Mouse (Mus musculus): Measurements from ENCODE around the gene Tesk2. TPM values are rescaled to one million over a fixed set of nuclear protein-coding genes. Genes with fewer than 3 reads are reported as not detected.
"Not testable (repeated sequence)": the region's sequence is repeated elsewhere in the genome, so short reads cannot be mapped to it uniquely, and the experiment has no call there.

Gene Tesk2
- 1 to 10 TPM; 1.7 to 2.7 TPM for total RNA-seq (2021)
- long read RNA-seq, experiment 1, partial matches to known transcripts = 1 of 2 reads
- long read RNA-seq, experiment 1, other reads (novel, unspliced or antisense) = 1 of 2 reads
- long read RNA-seq, experiment 2, partial matches to known transcripts = 1 of 3 reads
- long read RNA-seq, experiment 2, other reads (novel, unspliced or antisense) = 0 of 3 reads

- intact Hi-C loops (cut with DNase I) = loop anchor here (5.0 kb wide), 1 partner anchor 272 kb away; the partner anchor contains the start of gene Urod
- peak; percentile 87 to 89 for DNase-seq
Measured at GRCm38 (mm10) chr4:116720343-116721097, at the start of gene Tesk2. Gene Tesk2 (plus strand): TSS chr4:116720948.

DNA sequence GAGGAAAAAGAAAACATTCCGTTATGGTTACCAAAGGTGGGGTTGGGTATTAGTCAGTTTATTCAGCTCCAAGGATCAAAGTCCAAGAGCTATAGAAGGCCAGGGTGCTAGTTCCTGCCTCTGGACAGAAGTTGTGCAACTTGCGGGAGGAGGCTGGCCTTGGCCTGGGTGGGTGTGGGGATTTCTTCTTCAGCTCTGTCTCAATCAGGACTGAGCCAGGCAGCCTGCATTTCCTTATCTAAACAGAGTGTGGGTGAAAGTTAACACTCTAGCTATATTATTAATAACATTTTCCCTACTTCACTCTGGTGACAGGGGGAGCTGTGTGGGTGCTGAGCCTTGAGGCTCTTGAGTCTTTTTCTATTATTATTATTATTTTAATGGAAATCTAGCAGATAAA, 48.0 kb upstream of the Tesk2 start:
- peak; percentile 23 to 30 for DNase-seq
- intact Hi-C loops (cut with DNase I) = no loop called here

DNA sequence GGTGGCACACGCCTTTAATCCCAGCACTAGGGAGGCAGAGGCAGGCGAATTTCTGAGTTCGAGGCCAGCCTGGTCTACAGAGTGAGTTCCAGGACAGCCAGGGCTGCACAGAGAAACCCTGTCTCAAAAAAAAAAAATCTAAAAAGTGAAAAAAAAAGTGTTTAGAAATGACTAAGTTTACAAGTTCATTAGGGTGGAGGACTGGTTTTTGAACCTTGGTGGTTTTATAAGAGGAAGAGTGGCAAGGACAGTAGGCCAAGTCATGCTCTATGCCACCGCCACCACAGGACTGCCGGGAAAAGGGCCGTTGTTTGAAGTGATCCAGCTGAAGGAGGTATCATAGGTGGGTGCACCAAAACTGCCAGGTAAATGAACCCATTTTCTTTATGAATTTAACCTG, 46.0 kb upstream of the Tesk2 start:
- DNase-seq; intact Hi-C loops (cut with DNase I): not testable (repeated sequence)

GRCm38 (mm10) chr4:116676027-116676426, 44.7 kb upstream of the Tesk2 start:
- no peak for DNase-seq
- intact Hi-C loops (cut with DNase I) = no loop called here

DNA sequence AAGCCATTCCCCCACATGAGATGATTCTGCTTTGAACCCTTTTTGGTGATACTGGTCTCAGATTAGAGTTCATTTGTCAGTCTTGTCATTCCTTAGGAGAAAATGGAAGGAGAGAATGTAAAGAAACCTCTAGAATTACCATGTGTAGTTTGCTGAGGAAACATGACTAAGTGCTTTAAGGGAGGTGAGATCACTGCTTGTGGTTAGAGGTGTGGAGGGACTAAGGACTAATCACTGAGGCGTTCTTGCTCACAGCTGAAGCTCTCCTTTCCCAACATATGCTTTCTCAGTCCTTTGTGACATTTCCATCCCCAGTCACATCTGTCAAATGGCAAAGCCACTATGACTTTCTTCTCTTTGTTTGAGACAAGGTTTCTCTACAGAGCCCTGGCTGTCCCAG, 42.9 kb upstream of the Tesk2 start:
- no peak for DNase-seq
- intact Hi-C loops (cut with DNase I) = no loop called here

DNA sequence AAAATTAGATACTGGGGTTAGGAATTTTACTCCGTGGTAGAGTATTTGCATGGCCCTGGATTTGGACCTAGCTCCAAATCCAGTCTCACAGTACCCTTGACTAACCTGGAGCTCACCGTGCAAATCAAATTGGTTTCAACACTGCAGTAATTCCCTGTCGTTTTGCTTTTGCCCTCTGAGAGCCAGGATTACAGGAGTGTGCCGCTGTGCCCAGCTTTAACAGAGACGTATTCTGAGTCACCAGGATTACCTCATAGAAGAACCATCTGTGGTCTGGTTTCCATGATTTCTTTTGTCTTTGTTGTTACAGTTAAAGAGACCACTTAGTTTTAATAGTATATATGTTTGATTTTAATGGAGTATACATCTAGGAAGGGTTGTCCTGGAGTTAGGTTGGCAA, 41.6 kb upstream of the Tesk2 start:
- intact Hi-C loops (cut with DNase I) = no loop called here
- no peak for DNase-seq

GRCm38 (mm10) chr4:116680521-116680920, 40.2 kb upstream of the Tesk2 start:
- intact Hi-C loops (cut with DNase I) = not testable (repeated sequence)

DNA sequence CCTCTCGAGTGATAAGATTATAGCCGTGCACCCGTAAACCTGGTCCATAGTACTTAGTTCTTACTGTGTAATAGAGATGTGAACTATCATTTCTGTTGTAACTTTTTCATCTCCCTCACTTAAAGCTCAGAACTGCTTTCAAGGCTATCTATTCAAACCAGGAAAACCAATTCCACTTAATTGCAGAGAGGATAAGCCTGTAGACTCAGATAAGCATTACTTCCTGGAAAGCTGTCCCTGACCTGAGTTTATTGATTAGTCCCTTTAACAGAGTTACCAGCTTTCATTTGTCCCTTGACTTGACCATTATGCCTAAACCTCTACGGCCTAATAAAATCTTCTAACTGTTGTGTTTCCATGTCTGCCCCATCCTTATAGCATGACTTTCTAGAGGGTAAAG, 36.8 kb upstream of the Tesk2 start:
- DNase-seq = no peak
- intact Hi-C loops (cut with DNase I) = no loop called here

More at GRCm38 (mm10) chr4:116680521-116680920, 40.2 kb upstream of the Tesk2 start:
- not testable (repeated sequence) for DNase-seq

GRCm38 (mm10) chr4:116684665-116685064, 36.1 kb upstream of the Tesk2 start:
- DNase-seq = no peak
- intact Hi-C loops (cut with DNase I) = loop anchor here (5.0 kb wide), 2 partner anchors 32 to 127 kb away; partner anchors contain the start of genes Akr1a1, Gpbp1l1 and Tmem69

- DNase-seq = peak; percentile 96 to 99
- intact Hi-C loops (cut with DNase I) = loop anchor here (5.0 kb wide), 2 partner anchors 33 to 128 kb away; partner anchors contain the start of genes Akr1a1, Gpbp1l1 and Tmem69
Measured at GRCm38 (mm10) chr4:116685402-116686061, 35.2 kb upstream of the Tesk2 start, which contains the start of gene Prdx1. Gene Prdx1 (plus strand): TSS chr4:116685544.

DNA sequence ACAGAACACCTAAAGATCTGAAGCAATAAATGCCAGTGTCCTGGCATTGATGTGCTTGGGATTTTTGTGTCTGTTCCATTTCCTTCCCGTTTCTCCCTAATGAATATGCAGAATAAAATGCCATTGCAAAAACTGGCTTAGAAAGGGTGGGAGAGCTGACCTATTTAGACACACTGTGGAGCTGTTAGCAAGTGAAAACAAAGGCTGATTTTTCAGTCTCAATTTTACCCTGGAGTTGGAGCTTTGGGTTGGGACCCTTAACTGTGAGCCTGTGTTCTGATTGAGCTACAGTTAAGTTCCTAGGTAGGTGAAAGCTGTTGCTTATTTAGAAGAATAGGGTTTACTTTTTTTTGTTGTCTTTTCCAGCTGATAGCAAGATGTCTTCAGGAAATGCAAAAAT, 33.7 kb upstream of the Tesk2 start:
- DNase-seq = no peak
- intact Hi-C loops (cut with DNase I) = loop anchor here (5.0 kb wide), 2 partner anchors 35 to 130 kb away; partner anchors contain the start of genes Akr1a1, Gpbp1l1 and Tmem69

- intact Hi-C loops (cut with DNase I) = loop anchor here (5.0 kb wide), 2 partner anchors 37 to 132 kb away; partner anchors contain the start of genes Akr1a1, Gpbp1l1 and Tmem69
- DNase-seq = no peak
Measured at GRCm38 (mm10) chr4:116689309-116689876, 31.4 kb upstream of the Tesk2 start.

DNA sequence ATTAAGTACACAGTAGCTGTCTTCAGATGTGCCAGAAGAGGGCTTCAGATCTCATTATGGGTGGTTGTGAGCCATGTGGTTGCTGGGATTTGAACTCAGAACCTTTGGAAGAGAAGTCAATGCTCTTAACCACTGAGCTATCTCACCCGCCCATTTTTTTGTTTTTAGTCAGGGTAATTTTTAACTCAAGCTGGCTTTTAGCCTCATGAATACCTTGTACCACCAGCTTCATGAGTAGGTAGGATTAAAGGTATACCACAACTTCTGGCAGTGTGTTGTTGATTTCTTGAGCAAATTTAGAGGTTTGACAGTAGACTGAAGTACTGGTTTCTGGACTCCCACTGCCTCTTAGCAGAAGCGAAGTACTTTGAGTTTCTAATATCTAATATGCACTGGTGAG, 28.6 kb upstream of the Tesk2 start:
- DNase-seq = no peak
- intact Hi-C loops (cut with DNase I) = no loop called here

GRCm38 (mm10) chr4:116693785-116694184, 27.0 kb upstream of the Tesk2 start:
- intact Hi-C loops (cut with DNase I) = no loop called here
- no peak for DNase-seq

DNA sequence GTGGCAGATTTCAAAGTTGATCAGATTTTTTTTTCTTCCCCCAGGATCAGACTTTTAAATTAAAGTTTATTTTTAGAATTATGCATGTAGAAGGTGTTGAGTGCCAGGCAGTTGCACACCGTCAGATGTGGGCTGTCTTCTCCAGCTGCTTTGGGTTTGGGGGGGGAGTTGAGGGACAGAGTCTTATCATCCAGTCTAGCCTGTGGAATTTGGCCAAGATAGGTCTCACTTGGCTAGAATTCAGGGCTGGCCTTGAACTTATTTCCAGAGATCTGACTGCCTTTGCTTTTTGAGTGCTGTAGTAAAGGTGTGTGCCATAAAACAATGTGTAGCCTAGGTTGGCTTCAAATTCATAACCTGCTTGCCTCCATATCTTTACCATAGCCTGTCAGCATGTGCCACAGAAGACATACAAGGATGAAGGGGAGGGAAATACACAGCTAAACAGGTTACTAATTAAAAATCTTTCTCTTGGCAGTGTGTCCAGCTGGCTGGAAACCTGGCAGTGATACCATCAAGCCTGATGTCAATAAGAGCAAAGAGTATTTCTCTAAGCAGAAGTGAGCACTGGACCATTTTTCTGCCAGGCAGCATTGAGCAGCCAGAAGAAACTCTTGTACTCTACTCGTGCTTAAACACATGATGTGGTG, 21.9 kb upstream of the Tesk2 start:
- intact Hi-C loops (cut with DNase I) = no loop called here

DNA sequence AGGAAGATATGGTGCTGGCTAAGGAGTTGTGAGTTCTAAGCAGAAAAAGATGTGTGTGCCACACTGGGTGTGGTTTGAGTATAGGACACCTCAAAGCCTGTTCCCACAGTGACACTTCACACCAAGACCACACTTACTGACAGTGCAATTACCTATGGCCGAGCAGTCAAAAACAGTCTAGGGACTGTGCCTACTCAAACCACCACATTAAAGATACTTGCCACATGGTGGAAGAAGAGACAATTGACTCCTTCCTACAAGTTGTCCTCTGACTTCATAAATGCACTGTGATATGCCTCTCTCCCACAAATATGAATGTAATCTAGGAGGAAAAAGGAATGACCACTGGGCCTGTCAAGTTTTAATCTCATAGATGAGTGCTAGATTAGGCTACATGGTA, 19.8 kb upstream of the Tesk2 start:
- no peak for DNase-seq
- intact Hi-C loops (cut with DNase I) = loop anchor here (5.0 kb wide), 1 partner anchor 54 kb away; no protein-coding TSS in a partner anchor

More for the DNA sequence above, 21.9 kb upstream of the Tesk2 start:
- DNase-seq = no peak

DNA sequence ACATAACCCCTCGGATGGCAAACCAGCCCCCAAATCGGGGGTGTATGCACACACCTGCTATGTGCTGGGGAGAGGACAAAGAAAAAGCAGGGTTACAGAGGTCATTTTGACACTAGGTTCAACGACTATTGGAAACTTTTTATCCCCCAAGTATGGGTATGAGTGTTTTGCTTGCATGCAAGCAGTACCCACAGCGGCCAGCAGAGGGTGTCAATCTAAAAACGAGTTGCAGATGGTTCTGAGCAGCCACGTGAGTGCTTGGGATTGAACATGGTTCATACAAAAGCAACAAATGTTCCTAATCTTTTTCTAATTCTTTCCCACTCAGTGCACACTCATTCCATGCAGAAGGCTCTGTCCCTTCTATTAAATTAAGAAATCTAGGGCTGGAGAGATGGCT, 16.9 kb upstream of the Tesk2 start:
- intact Hi-C loops (cut with DNase I) = loop anchor here (5.0 kb wide), 1 partner anchor 57 kb away; no protein-coding TSS in a partner anchor
- peak; percentile 71 to 84 for DNase-seq

DNA sequence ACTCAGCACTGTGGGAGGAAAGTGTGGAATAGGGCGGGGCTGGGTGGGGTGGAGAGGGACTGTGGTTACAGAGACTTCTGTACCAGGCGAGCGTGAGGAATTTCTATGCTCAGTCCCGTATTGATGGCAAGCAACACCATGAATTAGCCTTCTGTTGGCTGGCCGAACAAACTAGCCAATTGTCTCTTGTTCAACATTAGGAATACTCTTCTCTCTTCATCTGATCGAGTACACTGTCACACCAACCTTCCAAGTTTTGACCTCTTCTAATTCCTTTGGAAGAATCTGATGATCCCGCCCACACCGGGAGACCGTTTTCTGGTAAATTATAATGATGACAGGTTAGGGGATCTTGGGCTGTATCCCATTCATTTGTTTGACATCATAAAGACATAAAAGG, 13.1 kb upstream of the Tesk2 start:
- intact Hi-C loops (cut with DNase I) = no loop called here
- DNase-seq = no peak

- intact Hi-C loops (cut with DNase I) = no loop called here
- peak; percentile 84 to 86 for DNase-seq
Measured at GRCm38 (mm10) chr4:116708201-116708764, 12.5 kb upstream of the Tesk2 start, which contains the start of the genes Mmachc and Ccdc163. Gene Mmachc (minus strand): TSS chr4:116708406. Gene Ccdc163 (plus strand): TSS chr4:116708509.
